Mouse (Mus musculus): Measurements from ENCODE around the gene Igdcc3.

GRCm38 (mm10) chr9:65142399-65142798, 1.4 kb downstream of the Igdcc3 start:
- TF ChIP-seq TAL1 (IDR thresholded peaks at IDR 0.05; ENCODE audit: low read length) (no peak), GATA1 (IDR thresholded peaks at IDR 0.05; ENCODE audit: low read length) (no peak)

All from erythroblast, embryonic 14.5 days (primary cell).